Mouse (Mus musculus) fat pad, adult 2 months (tissue): ENCODE results near the gene Pigo.

Source experiments
- DNase-seq: peaks from one replicate; pipeline ENCODE4 v3.0.0-alpha.2; 2011; ENCODE audit warnings: low read depth, low spot score; ENCODE audit errors: extremely low read depth

The Pigo gene

GRCm38 (mm10) chr4:43037860-43038566 is 12.4 kb upstream of the Pigo start:
- no peak for DNase-seq

GRCm38 (mm10) chr4:43036356-43036755 is 10.7 kb upstream of the Pigo start:
- DNase-seq, result no peak

- no peak for DNase-seq
These were observed 10.2 kb upstream of the Pigo start for GRCm38 (mm10) chr4:43035851-43036250.

GRCm38 (mm10) chr4:43033481-43033880 is 7.9 kb upstream of the Pigo start:
- no peak for DNase-seq

GRCm38 (mm10) chr4:43032501-43032900 is 6.9 kb upstream of the Pigo start:
- no peak for DNase-seq

- no peak for DNase-seq
These were observed 5.8 kb upstream of the Pigo start, which contains the start of gene Stoml2 for GRCm38 (mm10) chr4:43031237-43031995. Gene Stoml2 (minus strand): TSS chr4:43031710.

GRCm38 (mm10) chr4:43030780-43031230 is 5.2 kb upstream of the Pigo start:
- no peak for DNase-seq

GRCm38 (mm10) chr4:43030352-43030751 is 4.7 kb upstream of the Pigo start:
- DNase-seq, result no peak

- DNase-seq, result no peak
These were observed 4.1 kb upstream of the Pigo start for GRCm38 (mm10) chr4:43029749-43030148.

GRCm38 (mm10) chr4:43029121-43029520 is 3.5 kb upstream of the Pigo start:
- DNase-seq, result no peak

- no peak for DNase-seq
These were observed 946 bp downstream of the Pigo start for GRCm38 (mm10) chr4:43024673-43025072.

- DNase-seq, result no peak
These were observed 4.3 kb downstream of the Pigo start for GRCm38 (mm10) chr4:43021341-43021740.

- no peak for DNase-seq
These were observed 4.7 kb downstream of the Pigo start for GRCm38 (mm10) chr4:43020876-43021275.

GRCm38 (mm10) chr4:43019641-43020465 is 5.8 kb downstream of the Pigo start:
- no peak for DNase-seq

GRCm38 (mm10) chr4:43019176-43019575 is 6.4 kb downstream of the Pigo start:
- DNase-seq, result no peak

- no peak for DNase-seq
These were observed 7.5 kb downstream of the Pigo start for GRCm38 (mm10) chr4:43018156-43018555.

GRCm38 (mm10) chr4:43012091-43012490 is 13.5 kb downstream of the Pigo start:
- DNase-seq, result no peak

- DNase-seq, result no peak
These were observed 15.2 kb downstream of the Pigo start, which contains the start of gene Fancg for GRCm38 (mm10) chr4:43010161-43011038. Gene Fancg (minus strand): TSS chr4:43010506.

- DNase-seq, result no peak
These were observed 19.9 kb downstream of the Pigo start for GRCm38 (mm10) chr4:43005765-43006164.

GRCm38 (mm10) chr4:43004951-43005350 is 20.7 kb downstream of the Pigo start:
- DNase-seq, result no peak
